Mouse (Mus musculus) frontal cortex, postnatal 10 days (tissue): Measurements from ENCODE around the gene Btbd6.

Source experiments
- DNase-seq, 2 experiments: peaks; one replicate each; pipeline ENCODE4 v3.0.0; 2022; ENCODE audit warnings: low spot score in 2 of 2, mixed read lengths in 1 of 2

The Btbd6 gene

DNA sequence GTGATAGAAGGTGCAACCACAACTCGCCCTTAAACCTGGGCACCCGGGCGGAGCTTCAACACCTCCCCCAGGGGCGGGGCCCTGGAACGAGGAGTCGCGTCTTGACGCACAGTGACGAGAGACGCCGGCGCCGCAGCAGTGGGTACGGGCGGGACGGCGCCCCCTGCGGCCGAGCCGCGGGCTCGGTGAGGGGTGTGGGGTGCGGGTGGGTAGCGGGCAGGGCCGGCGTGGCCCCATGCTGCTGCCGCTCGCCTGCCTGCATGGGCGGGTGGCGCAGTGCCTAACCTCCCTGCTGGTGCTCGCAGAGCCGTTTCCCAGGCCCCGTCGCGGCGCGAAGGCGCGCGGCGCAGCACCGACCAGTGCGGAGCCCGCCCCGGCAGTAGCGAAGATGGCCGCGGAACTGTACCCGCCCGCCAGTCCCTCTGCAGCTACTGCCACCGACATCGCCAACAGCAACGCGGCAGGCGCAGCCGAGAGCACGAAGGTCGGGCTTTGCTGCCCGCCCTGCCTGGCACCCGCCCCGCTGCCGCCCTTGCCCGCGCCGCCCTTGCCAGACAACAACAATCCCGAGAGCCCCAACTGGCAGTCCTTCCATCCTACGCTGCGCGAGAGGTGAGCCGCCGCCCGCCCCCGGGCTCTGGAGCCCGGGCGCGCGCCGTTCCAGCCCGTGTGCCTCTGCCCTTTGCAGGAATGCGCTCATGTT is at the start of gene Btbd6:
TSS of gene Btbd6 (plus strand) at position 112 of the 703 bp plus-strand sequence.
- DNase-seq, result peak; percentile 86 to 91

DNA sequence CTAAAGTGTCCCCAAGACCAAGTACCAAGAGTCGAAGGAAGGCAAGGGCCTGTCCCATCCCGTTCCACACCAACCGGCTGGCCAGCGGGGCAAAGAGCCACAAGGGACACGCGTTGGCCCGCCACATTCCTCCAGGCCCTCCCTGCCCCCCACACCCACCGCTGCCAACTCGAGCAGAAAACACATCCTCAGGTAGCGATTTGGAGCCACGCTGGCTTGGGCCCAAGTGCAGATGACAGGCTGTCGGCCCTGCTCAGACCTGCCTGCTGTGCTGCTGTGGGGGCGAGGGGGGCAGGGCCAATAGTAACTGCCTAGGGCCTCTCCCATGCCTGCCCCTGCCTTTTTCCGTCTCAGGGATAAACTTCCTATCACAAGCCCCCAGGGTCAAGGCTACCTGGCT is 49.0 kb upstream of the Btbd6 start:
- no peak for DNase-seq

DNA sequence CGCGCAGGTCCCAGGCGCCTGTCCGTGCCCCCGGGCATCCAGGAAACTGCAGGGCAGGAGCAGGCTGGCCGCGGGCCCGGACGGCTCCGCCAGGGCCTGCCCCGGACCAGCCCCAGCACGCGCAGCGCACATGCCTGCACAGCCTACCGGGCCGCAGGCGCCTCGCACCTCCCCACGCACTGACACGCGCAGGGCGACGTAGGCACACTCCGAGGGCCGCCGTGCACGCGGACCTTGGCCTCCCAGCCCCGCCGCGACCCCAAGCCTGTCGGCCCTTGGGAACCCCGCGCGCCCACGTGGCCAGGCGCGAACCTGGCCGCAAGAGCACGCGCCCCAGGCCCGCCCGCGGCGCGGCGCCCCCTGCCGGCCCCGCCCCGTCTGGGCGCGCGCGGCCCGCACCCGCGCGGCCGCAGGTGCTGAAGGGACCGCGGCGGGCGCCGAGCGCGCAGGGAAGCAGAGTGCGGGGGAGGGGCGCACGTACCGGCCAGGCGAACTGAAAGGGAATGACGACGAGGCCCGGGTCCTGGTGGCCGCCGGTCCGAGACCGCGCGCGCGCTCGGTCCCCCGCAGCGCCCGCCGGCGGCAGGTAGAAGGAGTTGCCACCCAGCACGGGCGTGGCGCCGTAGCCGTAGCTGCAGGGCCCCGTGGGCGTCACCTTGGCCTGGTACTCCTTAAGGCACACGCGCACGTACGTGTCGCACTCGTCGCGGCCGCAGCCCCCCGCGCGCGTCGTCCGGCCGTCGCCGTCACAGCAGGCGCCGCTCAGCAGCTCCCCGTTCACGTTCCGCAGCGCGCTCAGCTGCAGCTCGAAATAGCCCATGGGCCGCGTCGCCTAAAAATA is 47.7 kb upstream of the Btbd6 start:
- DNase-seq, result peak; percentile 62 to 67

- peak; percentile 59 to 75 for DNase-seq
Measured at GRCm38 (mm10) chr12:112929562-112930352, 46.5 kb upstream of the Btbd6 start, which contains the start of gene Jag2. Gene Jag2, minus strand, starts transcription at chr12:112929776.

DNA sequence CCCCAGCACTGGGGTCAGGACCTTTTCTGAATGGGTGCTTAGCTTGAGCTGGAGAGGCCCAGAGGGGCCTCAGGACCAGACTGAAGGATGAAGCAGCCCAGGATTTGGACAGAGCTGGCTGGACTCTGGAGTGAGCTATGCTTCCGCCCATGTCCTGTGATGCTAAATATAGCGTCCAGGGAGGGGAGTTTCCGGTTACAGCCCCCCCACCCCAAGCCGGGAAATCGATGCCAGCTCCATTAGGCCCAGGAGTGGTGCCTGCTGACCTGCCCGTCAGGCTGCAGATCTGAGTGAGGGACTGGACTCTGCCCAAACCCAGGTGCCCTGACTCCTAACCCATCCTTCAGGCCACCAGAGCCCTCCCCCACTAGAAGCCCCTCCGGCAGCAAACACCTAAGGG is 43.6 kb upstream of the Btbd6 start:
- DNase-seq, result no peak

DNA sequence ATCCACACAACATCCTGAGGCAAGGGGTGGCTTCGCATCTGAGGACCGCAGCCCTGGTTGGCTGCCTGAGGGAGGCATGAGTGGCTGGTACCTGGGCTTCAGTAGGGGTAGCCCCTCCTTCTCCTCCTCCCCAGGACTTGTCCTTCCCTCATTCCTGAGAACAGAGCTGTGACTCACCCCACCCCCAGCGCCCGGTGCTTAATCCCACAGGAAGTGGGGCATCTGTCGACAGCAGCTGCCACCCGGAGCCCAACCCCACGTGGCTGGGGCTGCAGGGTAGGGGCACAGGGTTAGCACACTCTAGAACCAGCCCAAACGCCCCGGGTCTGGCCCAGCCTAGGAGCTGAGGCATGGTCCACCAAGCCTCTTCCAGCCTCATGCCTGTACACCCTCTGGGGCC is 38.4 kb upstream of the Btbd6 start:
- DNase-seq, result no peak

GRCm38 (mm10) chr12:112938366-112938765 is 37.9 kb upstream of the Btbd6 start:
- no peak for DNase-seq

DNA sequence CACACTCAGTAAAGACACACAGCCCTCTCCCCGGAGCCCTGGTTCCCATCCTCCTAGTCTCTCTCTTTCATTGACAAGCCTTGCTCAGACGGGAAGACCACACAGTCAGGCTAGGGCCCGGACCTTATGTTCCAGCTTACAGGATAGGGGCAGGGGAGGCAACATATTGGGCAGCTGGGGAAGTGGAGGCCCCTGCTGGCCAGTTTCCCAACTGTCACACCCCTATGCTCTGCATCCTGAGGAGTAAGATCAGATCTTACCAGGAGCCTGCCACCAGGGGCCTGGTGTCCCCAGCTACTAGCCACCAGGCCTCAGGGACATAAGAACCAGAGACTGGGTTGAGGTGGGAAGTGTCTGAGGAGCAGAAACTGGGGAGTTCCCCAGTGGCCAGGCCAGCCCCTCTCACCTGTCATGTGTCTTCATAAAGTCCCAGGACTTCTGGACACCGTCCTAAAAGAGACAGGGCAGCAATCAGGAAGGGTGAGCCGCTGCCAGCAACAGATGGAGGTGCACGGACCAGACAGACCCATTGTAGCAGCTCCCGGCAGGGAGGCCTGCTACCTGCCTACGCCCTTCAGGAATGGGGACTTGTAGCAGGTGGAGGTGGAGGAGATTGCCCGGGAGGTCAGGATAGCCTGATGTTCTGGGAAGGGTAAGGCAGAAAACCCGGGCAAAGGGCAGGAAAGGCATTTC is 37.3 kb upstream of the Btbd6 start:
- DNase-seq, result no peak

- no peak for DNase-seq
Measured at GRCm38 (mm10) chr12:112940238-112940637, 36.0 kb upstream of the Btbd6 start.

DNA sequence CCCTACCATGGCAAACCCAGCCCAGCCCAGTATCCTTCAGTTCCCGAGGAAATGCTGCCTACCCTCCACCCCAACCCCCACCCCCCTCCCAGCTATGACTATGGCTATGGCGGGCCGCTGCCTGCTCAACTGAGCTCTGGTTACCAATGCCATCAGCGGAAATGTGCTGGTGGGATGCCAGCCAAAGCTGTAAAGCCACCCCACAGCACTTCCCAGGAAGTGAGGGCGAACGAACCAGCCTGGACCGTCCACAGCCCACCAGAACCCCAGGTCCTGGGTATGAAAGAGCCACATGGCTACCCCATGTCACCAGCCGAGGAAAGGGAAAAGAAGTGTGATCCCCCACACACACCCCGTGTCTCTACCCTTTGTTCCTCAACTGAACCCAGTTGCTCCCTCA is 35.6 kb upstream of the Btbd6 start:
- no peak for DNase-seq

- DNase-seq, result no peak
Measured at GRCm38 (mm10) chr12:112941156-112941775, 35.0 kb upstream of the Btbd6 start.

- peak in 1 of 2 experiments; percentile 68 for DNase-seq
Measured at GRCm38 (mm10) chr12:112941776-112942713, 34.2 kb upstream of the Btbd6 start, which contains the start of gene Nudt14. Gene Nudt14, minus strand, starts transcription at chr12:112942124.

- DNase-seq, result no peak
Measured at GRCm38 (mm10) chr12:112943669-112944068, 32.6 kb upstream of the Btbd6 start.

- DNase-seq, result no peak
Measured at GRCm38 (mm10) chr12:112947307-112947706, 29.0 kb upstream of the Btbd6 start.

- DNase-seq, result peak; percentile 87 to 92
Measured at GRCm38 (mm10) chr12:112950040-112950760, 26.1 kb upstream of the Btbd6 start.

- DNase-seq, result no peak
Measured at GRCm38 (mm10) chr12:112950761-112951129, 25.5 kb upstream of the Btbd6 start.

DNA sequence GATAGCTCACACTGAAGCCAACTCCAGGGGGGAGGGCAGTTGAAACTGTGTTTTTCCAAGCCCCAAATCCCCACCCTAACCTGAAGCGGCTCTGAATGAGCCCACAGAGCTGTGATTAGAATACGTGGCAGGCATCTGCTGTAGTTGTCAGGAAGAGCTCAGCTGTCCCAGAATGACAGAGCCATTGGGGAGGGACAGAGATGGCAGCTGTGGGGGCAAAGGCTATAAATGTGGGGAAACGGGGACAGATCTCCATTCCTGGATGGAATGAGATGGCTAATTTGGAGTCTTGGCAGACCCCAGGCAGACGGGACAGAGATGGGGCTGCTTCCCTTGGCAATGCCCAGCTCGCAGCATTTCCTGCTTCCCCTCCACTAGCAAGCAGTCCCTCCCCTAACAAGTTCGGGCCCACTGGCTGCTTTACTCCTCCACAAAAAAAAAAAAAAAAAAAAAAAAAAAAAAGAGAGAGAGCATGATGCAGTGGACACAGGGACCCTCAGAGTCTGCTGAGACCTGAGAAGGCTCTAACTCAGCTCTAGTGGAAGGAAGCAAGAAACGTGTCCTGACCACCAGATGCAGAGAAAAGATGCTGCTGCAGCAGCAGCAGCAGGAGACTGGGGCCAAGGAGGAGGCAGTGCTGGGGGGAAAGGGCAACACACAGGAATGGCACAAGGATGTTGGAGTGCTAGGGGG is 25.0 kb upstream of the Btbd6 start:
- DNase-seq, result no peak

DNA sequence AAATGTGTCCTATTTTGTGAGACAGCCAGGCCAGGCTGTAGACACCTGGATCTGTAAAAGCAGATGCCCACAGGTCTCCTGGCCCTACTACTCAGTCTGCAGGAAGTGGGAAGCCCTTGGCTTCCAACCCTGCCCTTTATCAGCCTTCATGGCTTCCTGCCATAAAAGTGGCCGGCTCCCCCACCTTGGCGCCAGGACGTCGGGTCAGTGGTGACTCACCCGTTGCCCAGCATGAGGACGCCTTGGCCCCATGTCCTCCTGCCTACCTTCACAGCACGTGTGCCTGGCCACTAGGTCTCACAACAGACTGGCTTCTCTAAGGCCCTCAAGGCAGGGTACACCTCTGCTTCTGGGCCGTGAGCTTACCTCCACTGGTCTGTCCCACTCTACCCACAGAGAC is 23.8 kb upstream of the Btbd6 start:
- no peak for DNase-seq
